ENCODE assay signal across 11 mouse cellular contexts in the genomic region with DNA sequence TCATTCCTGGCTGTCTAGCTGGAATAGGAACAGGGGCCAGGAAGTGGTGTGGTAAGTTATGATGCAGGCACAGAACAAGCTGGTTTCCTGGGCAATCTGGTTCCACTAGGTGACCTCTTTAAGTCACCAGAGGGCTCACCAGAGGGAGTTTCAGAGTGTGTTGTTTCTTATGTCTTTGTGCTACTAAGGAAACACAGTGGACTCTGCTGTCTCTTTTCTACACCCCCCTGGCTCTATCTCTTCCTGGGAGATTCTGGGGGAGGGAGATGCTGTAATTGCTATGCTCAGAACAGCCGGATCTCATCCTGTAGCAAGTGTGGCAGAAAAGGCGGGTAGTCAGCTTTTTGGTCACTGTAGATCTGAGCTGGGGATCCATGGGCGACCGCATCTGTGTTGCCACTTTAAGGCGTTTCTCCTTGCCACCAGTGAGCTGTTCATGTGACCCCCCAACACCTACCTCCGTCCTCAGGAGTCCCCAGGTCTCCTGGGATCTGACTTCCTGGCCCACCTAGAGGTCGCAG. TPM values are rescaled to one million over a fixed set of nuclear protein-coding genes. Genes with fewer than 3 reads are reported as not detected.
DNase-seq lines count a peak whose midpoint lies in the region; ATAC-seq and TF ChIP-seq lines count a peak whose summit lies in the region.
"Had no signal": no experiment of that assay in that cellular context is flagged by ENCODE, and none has a peak within 500 bp of the region (broad histone marks: within the 10 kb centered on the region; RNA-seq: fewer than 3 reads in every experiment).

No protein-coding gene starts in this region.

- H3K27ac ChIP-seq in intestine, embryonic 14.5 days (ENCODE audit: low read depth), result peak overlapping the region; percentile 96
- peak overlapping the region; percentile 97 for H3K27ac ChIP-seq in stomach, postnatal 0 days (replicated peaks)
- H3K27ac ChIP-seq: left cerebral cortex, adult 2 months; neural tube, embryonic 13.5 days had no signal

- H3K4me1 ChIP-seq in intestine, embryonic 14.5 days (replicated peaks; ENCODE audit: control insufficient read depth, insufficient read depth, low read length), result peaks cover 48% of the 10 kb centered on the region
- H3K4me1 ChIP-seq in stomach, postnatal 0 days (replicated peaks; ENCODE audit: control insufficient read depth, insufficient read depth), result peaks cover 8% of the 10 kb centered on the region

- no peaks in the 10 kb centered on the region for H3K27me3 ChIP-seq in intestine, embryonic 14.5 days (replicated peaks; ENCODE audit: control insufficient read depth, insufficient read depth, low read length)
- H3K27me3 ChIP-seq in stomach, postnatal 0 days (ENCODE audit: control insufficient read depth, insufficient read depth, low read length), result no peaks in the 10 kb centered on the region
- H3K27me3 ChIP-seq: neural tube, embryonic 13.5 days had no signal

- no peak overlapping the region for H3K4me2 ChIP-seq in intestine, embryonic 14.5 days (ENCODE audit: low read length)
- H3K4me2 ChIP-seq in stomach, postnatal 0 days (replicated peaks; ENCODE audit: low read depth), result no peak overlapping the region
- H3K4me2 ChIP-seq: neural tube, embryonic 13.5 days had no signal

- intact Hi-C loops in gastrocnemius, postnatal 14 days (cut with DNase I; ENCODE audit: low total_unique reads), result no loop called here

- H3K9ac ChIP-seq in intestine, embryonic 14.5 days (ENCODE audit: low read length), result no peak overlapping the region
- 0 out of 2 replicates have a peak overlapping the region, but pooled peaks have one; percentile 45 for H3K9ac ChIP-seq in stomach, postnatal 0 days (ENCODE audit: low read length)
- H3K9ac ChIP-seq: neural tube, embryonic 13.5 days had no signal

- no peak for ATAC-seq in intestine, embryonic 14.5 days (replicated peaks; ENCODE audit: low FRiP score, low TSS enrichment, low read depth)
- ATAC-seq in stomach, postnatal 0 days (ENCODE audit: low FRiP score, low TSS enrichment), result no peak

- 70% methylated on average over 7 of the region's 7 CpGs for WGBS in intestine, embryonic 14.5 days
- 54% methylated on average over 7 of the region's 7 CpGs for WGBS in stomach, postnatal 0 days

- no peak overlapping the region for H3K4me3 ChIP-seq in intestine, embryonic 14.5 days (ENCODE audit: low read depth, low read length)
- H3K4me3 ChIP-seq in stomach, postnatal 0 days (ENCODE audit: low read depth, low read length), result no peak overlapping the region
- H3K4me3 ChIP-seq: left cerebral cortex, adult 2 months; neural tube, embryonic 13.5 days had no signal

- no peak for TF ChIP-seq EP300 in stomach, postnatal 0 days (optimal IDR thresholded peaks at IDR 0.05)

- DNase-seq in gastrocnemius, postnatal 14 days, result peak; percentile 6
- DNase-seq in gastrocnemius, postnatal 25 days, result no peak
- peak; percentile 9 to 15 for DNase-seq in right cerebral cortex, adult 2 months (ENCODE audit: low spot score in 2 of 2)
- DNase-seq in right cerebral cortex, postnatal 25 days, result no peak
- DNase-seq in intestine, embryonic 14.5 days (ENCODE audit: low spot score), result peak; percentile 51
- peak; percentile 12 for DNase-seq in stomach, postnatal 0 days (ENCODE audit: low spot score)
- no peak for DNase-seq in neural tube, embryonic 10.5 days (ENCODE audit: extremely low spot score, low spot score)
- DNase-seq in left cerebral cortex, adult 9 months (ENCODE audit: low spot score in 2 of 2), result no peak

- H3K9me3 ChIP-seq in intestine, embryonic 14.5 days (ENCODE audit: control insufficient read depth, low read length), result no peaks in the 10 kb centered on the region
- H3K9me3 ChIP-seq in stomach, postnatal 0 days (ENCODE audit: control insufficient read depth, low read length), result no peaks in the 10 kb centered on the region
- H3K9me3 ChIP-seq: neural tube, embryonic 13.5 days had no signal

- H3K36me3 ChIP-seq in intestine, embryonic 14.5 days (ENCODE audit: control insufficient read depth, insufficient read depth, low read length), result no peaks in the 10 kb centered on the region
- no peaks in the 10 kb centered on the region for H3K36me3 ChIP-seq in stomach, postnatal 0 days (ENCODE audit: control insufficient read depth, insufficient read depth, low read length)
- H3K36me3 ChIP-seq: neural tube, embryonic 13.5 days had no signal

- TF ChIP-seq CTCF in stomach, postnatal 0 days (IDR thresholded peaks at IDR 0.05; ENCODE audit: low read depth), result no peak

RNA-seq across cellular contexts. Expression of a gene that starts 9.6 kb away (rescaled TPM):
- total RNA-seq in gastrocnemius, postnatal 14 days (2021), result 10 to 100 TPM; 22.2 to 35.0 TPM
- total RNA-seq in gastrocnemius, postnatal 25 days (2021), result 10 to 100 TPM; 43.2 to 60.3 TPM
- polyA plus RNA-seq in intestine, embryonic 14.5 days (2014; fragmentation: Nextera tagmentation; extraction: Ambion mirVana), result 145 and 153 TPM in 2 replicates
- polyA plus RNA-seq in stomach, postnatal 0 days (2015; fragmentation: Nextera tagmentation; extraction: Ambion mirVana), result 107 and 110 TPM in 2 replicates

RNA-seq across cellular contexts. Expression of a gene that starts 28.4 kb away (rescaled TPM):
- over 10,000 TPM; 22,199 to 23,470 TPM for total RNA-seq in gastrocnemius, postnatal 14 days (2021)
- total RNA-seq in gastrocnemius, postnatal 25 days (2021), result over 10,000 TPM; 28,170 to 31,317 TPM
- 1.5 and 2.4 TPM in 2 replicates for polyA plus RNA-seq in intestine, embryonic 14.5 days (2014; fragmentation: Nextera tagmentation; extraction: Ambion mirVana)
- polyA plus RNA-seq in stomach, postnatal 0 days (2015; fragmentation: Nextera tagmentation; extraction: Ambion mirVana), result 8.0 and 11.7 TPM in 2 replicates
- total RNA-seq: left cerebral cortex, adult 2 months had no signal

RNA-seq across cellular contexts. Expression of a gene that starts 28.6 kb away (rescaled TPM):
- over 10,000 TPM; 14,029 to 14,677 TPM for total RNA-seq in gastrocnemius, postnatal 14 days (2021)
- total RNA-seq in gastrocnemius, postnatal 25 days (2021), result over 10,000 TPM; 16,193 to 17,938 TPM
- 1.7 and 3.2 TPM in 2 replicates for polyA plus RNA-seq in intestine, embryonic 14.5 days (2014; fragmentation: Nextera tagmentation; extraction: Ambion mirVana)
- 19.1 and 19.6 TPM in 2 replicates for polyA plus RNA-seq in stomach, postnatal 0 days (2015; fragmentation: Nextera tagmentation; extraction: Ambion mirVana)

RNA-seq across cellular contexts. Expression of a gene that starts 35.6 kb away (rescaled TPM):
- total RNA-seq in gastrocnemius, postnatal 14 days (2021), result not detected
- total RNA-seq in gastrocnemius, postnatal 25 days (2021), result not detected
- 1.6 and 3.8 TPM in 2 replicates for polyA plus RNA-seq in intestine, embryonic 14.5 days (2014; fragmentation: Nextera tagmentation; extraction: Ambion mirVana)
- polyA plus RNA-seq in stomach, postnatal 0 days (2015; fragmentation: Nextera tagmentation; extraction: Ambion mirVana), result 70.7 and 78.9 TPM in 2 replicates
- total RNA-seq: adrenal gland, postnatal 4 days; left cerebral cortex, adult 2 months had no signal
- polyA plus RNA-seq: neural tube, embryonic 13.5 days had no signal

Comparison
In these comparisons a context has a peak if more than half of its experiments do, and no peak if none do; other contexts are left out.
1. DNase-seq: peak in gastrocnemius, postnatal 14 days (single experiment), right cerebral cortex, adult 2 months (2 of 2), intestine, embryonic 14.5 days (single experiment) and stomach, postnatal 0 days (single experiment); none in gastrocnemius, postnatal 25 days (single experiment), right cerebral cortex, postnatal 25 days (single experiment), neural tube, embryonic 10.5 days (single experiment) and left cerebral cortex, adult 9 months (0 of 2).